Mouse (Mus musculus) urinary bladder, postnatal 36 days (tissue): ENCODE results near the gene Zdbf2.

Experiments
- DNase-seq, 2 experiments: peaks; one replicate each; pipeline ENCODE4 v3.0.0; 2022; ENCODE audit warnings: low spot score in 2 of 2, mixed read lengths in 1 of 2

Zdbf2 gene

GRCm38 (mm10) chr1:63272741-63273338 is at the start of gene Zdbf2:
TSS of gene Zdbf2 (plus strand) at chr1:63273265.
- no peak for DNase-seq

- no peak for DNase-seq
Observed at GRCm38 (mm10) chr1:63225009-63225408, 48.1 kb upstream of the Zdbf2 start.

- DNase-seq: no peak
Observed at GRCm38 (mm10) chr1:63225890-63226289, 47.2 kb upstream of the Zdbf2 start.

GRCm38 (mm10) chr1:63227241-63227640 is 45.8 kb upstream of the Zdbf2 start:
- no peak for DNase-seq

- DNase-seq: no peak
Observed at GRCm38 (mm10) chr1:63237371-63237770, 35.7 kb upstream of the Zdbf2 start.

- no peak for DNase-seq
Observed at GRCm38 (mm10) chr1:63239305-63239704, 33.8 kb upstream of the Zdbf2 start.

GRCm38 (mm10) chr1:63239751-63240150 is 33.3 kb upstream of the Zdbf2 start:
- no peak for DNase-seq

GRCm38 (mm10) chr1:63243854-63244253 is 29.2 kb upstream of the Zdbf2 start:
- DNase-seq: no peak

GRCm38 (mm10) chr1:63246862-63247521 is 26.1 kb upstream of the Zdbf2 start:
- no peak for DNase-seq

- DNase-seq: no peak
Observed at GRCm38 (mm10) chr1:63247831-63248359, 25.2 kb upstream of the Zdbf2 start.

GRCm38 (mm10) chr1:63248360-63248851 is 24.7 kb upstream of the Zdbf2 start:
- DNase-seq: no peak

GRCm38 (mm10) chr1:63249261-63249660 is 23.8 kb upstream of the Zdbf2 start:
- no peak for DNase-seq

GRCm38 (mm10) chr1:63252351-63253209 is 20.5 kb upstream of the Zdbf2 start:
- DNase-seq: no peak

- no peak for DNase-seq
Observed at GRCm38 (mm10) chr1:63253291-63253690, 19.8 kb upstream of the Zdbf2 start.

GRCm38 (mm10) chr1:63255101-63255500 is 18.0 kb upstream of the Zdbf2 start:
- DNase-seq: no peak

- no peak for DNase-seq
Observed at GRCm38 (mm10) chr1:63256083-63256482, 17.0 kb upstream of the Zdbf2 start.

GRCm38 (mm10) chr1:63258501-63258900 is 14.6 kb upstream of the Zdbf2 start:
- no peak for DNase-seq

GRCm38 (mm10) chr1:63259271-63259830 is 13.7 kb upstream of the Zdbf2 start:
- DNase-seq: no peak

GRCm38 (mm10) chr1:63259916-63260741 is 12.9 kb upstream of the Zdbf2 start:
- DNase-seq: no peak

GRCm38 (mm10) chr1:63260742-63261033 is 12.4 kb upstream of the Zdbf2 start:
- no peak for DNase-seq

GRCm38 (mm10) chr1:63261041-63261590 is 11.9 kb upstream of the Zdbf2 start:
- no peak for DNase-seq
